Comparison of ENCODE assay signal across 8 mouse cellular contexts in the genomic region with DNA sequence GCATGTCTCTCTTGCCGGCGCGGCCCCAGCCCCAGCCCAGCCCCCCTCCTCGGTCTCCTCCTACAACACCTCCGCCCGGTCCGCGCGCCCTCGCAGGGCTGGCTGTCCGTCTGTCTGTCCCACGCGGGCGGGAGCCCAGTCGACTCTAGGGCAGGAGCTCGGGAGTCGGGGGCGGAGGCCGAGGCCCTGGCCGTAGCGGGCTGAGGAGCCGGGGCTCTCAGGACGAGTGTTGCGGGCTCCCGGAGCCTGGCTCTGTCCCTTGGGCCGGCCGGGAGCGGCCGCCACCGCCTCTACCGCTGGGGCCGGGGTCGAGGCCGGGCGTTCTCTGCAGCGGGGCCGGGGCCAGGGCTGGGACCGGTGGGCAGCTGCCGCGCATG.
DNase-seq lines count a peak whose midpoint lies in the region; ATAC-seq and TF ChIP-seq lines count a peak whose summit lies in the region.

No protein-coding gene starts in this region.

- peak overlapping the region; percentile 71 for H3K4me3 ChIP-seq in embryonic facial prominence, embryonic 13.5 days
- peak overlapping the region; percentile 51 for H3K4me3 ChIP-seq in liver, embryonic 12.5 days
- H3K4me3 ChIP-seq in olfactory bulb, adult 2 months (ENCODE audit: insufficient read depth, low read depth, low read length): peak overlapping the region; percentile 69

- no peaks in the 10 kb centered on the region for H3K36me3 ChIP-seq in embryonic facial prominence, embryonic 13.5 days
- H3K36me3 ChIP-seq in liver, embryonic 12.5 days: no peaks in the 10 kb centered on the region

- H3K4me1 ChIP-seq in embryonic facial prominence, embryonic 13.5 days: peaks cover 44% of the 10 kb centered on the region
- H3K4me1 ChIP-seq in liver, embryonic 12.5 days: peaks cover 13% of the 10 kb centered on the region
- H3K4me1 ChIP-seq in olfactory bulb, adult 2 months (ENCODE audit: control insufficient read depth, insufficient read depth, low read length): peaks cover 50% of the 10 kb centered on the region

- no peaks in the 10 kb centered on the region for H3K9me3 ChIP-seq in embryonic facial prominence, embryonic 13.5 days
- no peaks in the 10 kb centered on the region for H3K9me3 ChIP-seq in liver, embryonic 12.5 days (replicated peaks)

- peaks cover 65% of the 10 kb centered on the region for H3K27me3 ChIP-seq in embryonic facial prominence, embryonic 13.5 days
- peaks cover 88% of the 10 kb centered on the region for H3K27me3 ChIP-seq in liver, embryonic 12.5 days (replicated peaks)

- DNase-seq in kidney, adult 18-20 months: peak; percentile 22
- DNase-seq in kidney, adult 11 months: no peak
- peak; percentile 62 for DNase-seq in Muller cell, postnatal 12 days (ENCODE audit: inconsistent ontology term)
- DNase-seq in heart, postnatal 4 days: peak; percentile 37

- peak overlapping the region; percentile 79 for H3K9ac ChIP-seq in embryonic facial prominence, embryonic 13.5 days
- peak overlapping the region; percentile 48; the same call in 1 of the 2 replicates for H3K9ac ChIP-seq in liver, embryonic 12.5 days

- H3K27ac ChIP-seq in embryonic facial prominence, embryonic 13.5 days: no peak overlapping the region
- no peak overlapping the region for H3K27ac ChIP-seq in liver, embryonic 12.5 days
- H3K27ac ChIP-seq in olfactory bulb, adult 2 months (ENCODE audit: insufficient read depth, low read depth, low read length): no peak overlapping the region

- WGBS in embryonic facial prominence, embryonic 13.5 days: under 1% methylated on average over 29 of the region's 40 CpGs
- WGBS in liver, embryonic 12.5 days (ENCODE audit: insufficient replicate concordance): under 1% methylated on average over 40 of the region's 40 CpGs
- WGBS in olfactory bulb, adult 2 months: under 1% methylated on average over 40 of the region's 40 CpGs

- no peak for TF ChIP-seq CTCF in olfactory bulb, adult 2 months (IDR thresholded peaks at IDR 0.05; ENCODE audit: insufficient read depth, low read depth, low read length)

- H3K4me2 ChIP-seq in embryonic facial prominence, embryonic 13.5 days: peak overlapping the region; percentile 96
- peak overlapping the region; percentile 66 for H3K4me2 ChIP-seq in liver, embryonic 12.5 days

- TF ChIP-seq POLR2A in olfactory bulb, adult 2 months (IDR thresholded peaks at IDR 0.05; ENCODE audit: insufficient read depth, low read depth, low read length): no peak

- ATAC-seq in embryonic facial prominence, embryonic 13.5 days (ENCODE audit: insufficient number of reproducible peaks, insufficient read depth, low FRiP score, low TSS enrichment, low read depth): no peak
- ATAC-seq in liver, embryonic 12.5 days: no peak
- no peak for ATAC-seq in activated CD4-positive, CD25-positive, alpha-beta regulatory T cell, adult 4 months
